Mouse (Mus musculus) neural tube, embryonic 13.5 days (tissue): ENCODE measurements at regions not wholly inside any gene's neighbourhood (a gene's known extent, or its start where the extent isn't known, plus 50 kb on each side); places are given as distances from the start of the nearest gene placed in this dataset.

Experiments
- ATAC-seq: fragments of 200-750 bp; cut with Nextera tagmentation; 2 replicates; pipeline ENCODE4 v1.8.0; 2017; ENCODE audit warnings: low read depth, mild to moderate bottlenecking, moderate TSS enrichment, moderate library complexity
- H3K27ac ChIP-seq: fragments of 300-500 bp; sonication (generic); replicated peaks from 2 replicates; pipeline ENCODE4 v1.5.1; 2015; ENCODE audit warnings: moderate library complexity, mild to moderate bottlenecking, inconsistent platforms
- H3K27me3 ChIP-seq: fragments of 300-500 bp; sonication (generic); 2 replicates; pipeline ENCODE4 v1.6.1; 2015; ENCODE audit warnings: mild to moderate bottlenecking, inconsistent platforms
- H3K36me3 ChIP-seq: fragments of 300-500 bp; sonication (generic); 2 replicates; pipeline ENCODE4 v1.6.1; 2015; ENCODE audit warnings: mild to moderate bottlenecking, inconsistent platforms
- H3K4me1 ChIP-seq: fragments of 300-500 bp; sonication (generic); replicated peaks from 2 replicates; pipeline ENCODE4 v1.6.1; 2015; ENCODE audit warnings: inconsistent platforms
- H3K4me2 ChIP-seq: fragments of 300-500 bp; sonication (generic); 2 replicates; pipeline ENCODE4 v1.6.1; 2015; ENCODE audit warnings: inconsistent platforms, mild to moderate bottlenecking, moderate library complexity
- H3K4me3 ChIP-seq: fragments of 300-500 bp; sonication (generic); 2 replicates; pipeline ENCODE4 v1.5.1; 2015; ENCODE audit warnings: mild to moderate bottlenecking, inconsistent platforms
- H3K9ac ChIP-seq: fragments of 300-500 bp; sonication (generic); 2 replicates; pipeline ENCODE4 v1.6.1; 2015; ENCODE audit warnings: moderate library complexity, mild to moderate bottlenecking, inconsistent platforms
- H3K9me3 ChIP-seq: fragments of 300-500 bp; sonication (generic); 2 replicates; pipeline ENCODE4 v1.6.1; 2016; ENCODE audit warnings: inconsistent platforms
- WGBS: fragments of 180-500 bp; shearing (Covaris S2); methylation state at CpG from one replicate; pipeline ENCODE4 v1.1.7; 2015; 5-methylcytosine and 5-hydroxymethylcytosine counted together

DNA sequence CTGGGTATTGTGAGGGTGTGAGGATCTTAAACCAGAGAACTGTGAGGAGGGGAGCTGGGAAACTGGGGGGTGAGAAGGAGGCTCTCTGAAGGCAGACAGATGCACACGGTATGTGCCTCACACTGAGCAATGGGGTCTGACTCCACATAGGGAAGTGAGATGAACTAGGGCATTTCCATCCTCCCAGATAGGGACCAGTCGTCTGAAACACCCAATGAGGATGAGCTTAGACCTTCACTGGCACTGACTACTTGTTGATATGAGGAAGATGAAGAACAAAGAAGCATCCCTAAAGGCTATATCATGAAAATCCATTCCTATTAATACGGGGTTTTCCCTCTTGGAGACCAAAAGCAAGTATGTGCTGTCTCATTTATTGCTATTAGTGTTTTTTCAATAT lies 115.3 kb downstream of the Cxcl12 start:
- no peak for ATAC-seq
- Histone ChIP-seq H3K4me2 (no peak overlapping the region), H3K4me3 (no peak overlapping the region), H3K36me3 (no peaks in the 10 kb centered on the region), H3K27me3 (no peaks in the 10 kb centered on the region), H3K9me3 (no peaks in the 10 kb centered on the region), H3K27ac (no peak overlapping the region), H3K9ac (no peak overlapping the region), H3K4me1 (peaks cover 7% of the 10 kb centered on the region; the same call in 1 of the 2 replicates)
- WGBS = 77% methylated on average over 3 of the region's 3 CpGs

DNA sequence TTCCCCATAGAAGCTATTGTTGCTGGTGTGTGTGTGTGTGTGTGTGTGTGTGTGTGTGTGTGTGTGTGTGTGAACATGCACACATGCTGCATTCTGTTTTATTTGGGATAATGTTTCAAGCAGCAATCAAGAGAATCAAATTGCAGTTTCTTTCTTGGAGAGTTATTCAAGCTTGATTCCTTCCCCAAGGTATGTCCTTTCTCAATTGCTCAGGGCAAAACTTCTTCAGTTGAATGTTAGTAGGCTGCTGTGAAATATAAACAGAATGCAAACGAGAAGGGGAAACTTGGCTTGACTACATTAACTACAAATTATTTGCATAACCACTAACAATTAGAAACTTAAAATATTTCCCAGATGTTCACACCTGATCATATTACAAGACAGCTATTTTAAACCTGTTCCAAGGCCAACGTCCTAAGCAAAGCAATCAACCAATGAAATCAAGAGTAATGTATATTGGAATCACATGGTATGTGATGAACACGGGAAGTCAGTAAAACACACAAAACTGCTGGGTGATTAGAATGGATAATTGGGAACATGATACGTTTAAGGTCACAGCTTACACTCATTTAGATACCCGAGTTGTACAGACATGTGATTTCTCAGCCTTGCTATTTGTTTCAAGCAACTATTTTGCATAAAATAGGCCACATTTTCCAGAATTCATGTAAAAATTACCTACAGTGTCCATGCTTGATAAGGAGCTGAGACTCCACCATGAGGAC lies 116.2 kb downstream of the Cxcl12 start:
- Histone ChIP-seq H3K27ac (no peak overlapping the region), H3K4me3 (no peak overlapping the region), H3K27me3 (no peaks in the 10 kb centered on the region), H3K4me1 (peaks cover 6% of the 10 kb centered on the region; the same call in 1 of the 2 replicates), H3K4me2 (no peak overlapping the region), H3K36me3 (no peaks in the 10 kb centered on the region), H3K9ac (no peak overlapping the region), H3K9me3 (no peaks in the 10 kb centered on the region)
- 86% methylated on average over 5 of the region's 5 CpGs for WGBS
- no peak for ATAC-seq

DNA sequence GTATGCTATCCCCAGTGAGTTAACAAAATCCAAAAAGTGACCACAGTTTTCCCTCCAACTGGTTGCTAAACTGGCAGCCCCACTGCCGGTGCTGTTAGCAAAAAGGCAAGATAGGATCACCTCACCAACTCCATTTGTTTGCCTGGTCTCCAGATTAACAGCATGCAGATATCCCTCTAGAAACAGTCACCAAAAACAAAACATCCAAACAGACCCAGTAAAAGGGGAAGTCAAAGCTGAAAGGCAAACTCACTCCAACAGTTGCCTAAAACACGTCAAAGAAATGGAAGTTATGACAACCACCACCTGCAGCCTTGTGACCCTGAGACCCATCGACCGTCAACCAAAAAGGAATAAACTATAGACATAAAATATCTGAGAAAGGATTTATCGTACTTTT lies 119.1 kb downstream of the Cxcl12 start:
- WGBS = 92% methylated on average over 5 of the region's 5 CpGs
- H3K9me3 ChIP-seq = no peaks in the 10 kb centered on the region

DNA sequence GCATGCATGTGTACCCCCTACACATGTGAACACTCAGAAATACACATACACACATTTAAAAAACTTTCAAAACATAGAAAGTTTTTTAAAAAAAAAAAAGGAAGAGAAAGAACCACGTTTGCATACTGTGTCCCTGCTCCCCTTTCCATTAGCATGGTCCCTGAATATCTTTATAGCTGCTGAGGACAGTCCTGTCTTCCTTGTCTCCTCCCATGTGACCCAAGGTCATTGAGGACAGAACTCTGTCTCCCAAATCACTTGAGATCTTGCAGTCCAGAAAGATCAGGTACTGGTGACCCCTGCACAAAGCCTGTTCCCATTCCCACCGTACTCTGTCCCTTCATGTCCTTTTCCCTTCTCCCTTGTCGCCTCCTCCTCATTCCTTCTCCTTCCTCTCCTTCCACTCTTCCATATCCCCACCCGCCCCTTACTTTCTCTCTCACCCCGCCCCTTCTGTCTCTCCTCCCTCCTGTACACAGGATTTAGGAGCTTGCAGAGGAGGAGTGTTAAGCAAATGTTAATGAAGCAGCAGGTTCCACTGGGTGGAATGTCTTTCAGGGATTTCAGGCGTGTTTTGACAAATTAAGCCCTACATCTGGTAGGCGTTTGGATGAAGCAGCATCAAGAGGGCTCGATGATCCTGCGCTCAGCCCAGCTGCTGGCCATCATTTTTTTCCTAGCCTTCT lies 125.6 kb downstream of the Cxcl12 start:
- Histone ChIP-seq H3K4me2 (no peak overlapping the region), H3K4me3 (no peak overlapping the region), H3K4me1 (no peaks in the 10 kb centered on the region), H3K27me3 (no peaks in the 10 kb centered on the region), H3K27ac (no peak overlapping the region), H3K36me3 (no peaks in the 10 kb centered on the region), H3K9me3 (no peaks in the 10 kb centered on the region), H3K9ac (no peak overlapping the region)
- WGBS = 34% methylated on average over 9 of the region's 9 CpGs
- no peak for ATAC-seq

More for the DNA sequence above, 119.1 kb downstream of the Cxcl12 start:
- Histone ChIP-seq H3K4me1 (no peaks in the 10 kb centered on the region), H3K4me2 (no peak overlapping the region), H3K27ac (no peak overlapping the region), H3K4me3 (no peak overlapping the region), H3K36me3 (no peaks in the 10 kb centered on the region), H3K27me3 (no peaks in the 10 kb centered on the region), H3K9ac (no peak overlapping the region)
- no peak for ATAC-seq

DNA sequence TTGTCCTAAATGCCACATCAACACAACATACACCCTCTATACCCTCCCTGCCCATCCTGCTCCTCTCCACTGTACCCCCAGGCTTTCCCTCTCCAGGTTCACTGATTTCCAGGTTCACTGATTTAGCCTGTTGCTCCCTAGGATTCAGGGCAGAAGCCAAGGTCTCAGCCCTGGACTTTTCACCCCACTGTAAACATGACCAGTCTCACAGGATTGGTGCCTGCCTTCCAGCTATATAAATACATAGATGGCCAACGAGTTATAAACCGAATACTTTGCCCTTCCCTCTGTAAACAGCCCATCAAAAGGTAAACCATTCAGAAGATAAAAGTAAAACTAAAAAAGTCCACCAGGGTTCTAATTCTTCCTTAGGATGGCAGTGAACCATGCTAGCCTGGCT lies 129.6 kb downstream of the Cxcl12 start:
- no peaks in the 10 kb centered on the region for H3K36me3 ChIP-seq
- no peaks in the 10 kb centered on the region for H3K27me3 ChIP-seq
- H3K4me1 ChIP-seq = no peaks in the 10 kb centered on the region
- ATAC-seq = no peak
- H3K9me3 ChIP-seq = no peaks in the 10 kb centered on the region
- H3K4me3 ChIP-seq = no peak overlapping the region
- no peak overlapping the region for H3K9ac ChIP-seq
- no peak overlapping the region for H3K4me2 ChIP-seq
- WGBS = 95% methylated on average over 2 of the region's 2 CpGs
- no peak overlapping the region for H3K27ac ChIP-seq

DNA sequence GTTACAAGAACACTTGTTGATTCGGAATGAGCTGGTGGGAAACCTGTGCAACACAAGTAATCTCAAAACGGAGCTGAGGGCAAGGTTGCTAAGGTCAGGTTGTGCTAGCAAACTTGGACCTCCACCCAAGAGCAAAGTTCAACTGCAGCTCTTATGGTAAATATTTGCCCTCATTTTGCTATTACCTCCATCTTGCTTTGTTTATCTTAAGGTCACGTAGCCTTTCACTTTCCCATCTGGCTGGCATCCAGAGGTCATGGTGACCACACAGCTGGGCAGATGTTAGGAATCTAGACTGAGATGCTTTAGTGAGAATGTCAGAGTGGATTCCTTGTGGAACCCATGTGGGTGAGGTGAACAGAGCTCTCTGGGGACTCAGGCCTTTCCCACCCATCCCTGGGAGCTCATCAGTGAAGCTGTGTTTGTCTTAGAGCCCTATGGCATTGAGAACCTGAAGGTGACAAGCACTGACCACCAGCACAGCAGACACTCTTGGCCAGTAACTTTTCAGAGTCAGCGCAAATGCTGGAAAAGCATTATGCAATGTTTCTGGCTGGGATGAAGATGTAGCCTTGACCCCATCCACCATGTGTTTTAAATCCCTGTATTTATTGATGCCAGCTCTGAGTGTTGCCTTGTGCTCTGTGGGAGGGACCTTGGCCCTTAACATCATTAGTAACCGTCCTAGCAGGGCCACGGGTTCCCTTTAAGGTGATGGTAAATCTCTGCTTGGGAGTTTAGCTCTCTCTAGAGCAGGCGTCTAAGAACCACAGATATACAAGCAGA lies 131.4 kb downstream of the Cxcl12 start:
- no peaks in the 10 kb centered on the region for H3K9me3 ChIP-seq
- H3K27ac ChIP-seq = no peak overlapping the region
- no peak overlapping the region for H3K9ac ChIP-seq
- no peaks in the 10 kb centered on the region for H3K4me1 ChIP-seq
- H3K27me3 ChIP-seq = no peaks in the 10 kb centered on the region
- no peak for ATAC-seq
- 80% methylated on average over 7 of the region's 7 CpGs for WGBS
- no peak overlapping the region for H3K4me3 ChIP-seq
- H3K36me3 ChIP-seq = no peaks in the 10 kb centered on the region
- H3K4me2 ChIP-seq = no peak overlapping the region

DNA sequence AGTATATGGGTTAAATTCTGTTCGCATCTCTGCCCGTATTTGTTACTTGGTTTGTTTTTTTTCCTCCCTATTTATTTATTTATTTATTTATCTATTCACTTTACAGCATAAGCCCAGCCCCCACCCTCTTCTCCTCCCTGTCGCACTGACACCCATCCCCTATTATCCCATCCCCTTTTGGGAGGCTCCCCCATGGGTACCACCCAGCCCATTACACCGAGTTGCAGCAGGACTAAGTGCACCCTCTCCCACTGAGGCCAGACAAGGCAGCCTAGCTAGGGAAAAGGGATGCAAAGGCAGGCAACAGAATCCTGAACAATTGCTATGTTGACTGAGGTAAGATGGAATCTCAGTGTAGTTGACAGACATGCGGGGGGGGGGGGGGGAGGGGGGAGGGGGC lies 135.0 kb downstream of the Cxcl12 start:
- H3K27me3 ChIP-seq = no peaks in the 10 kb centered on the region
- H3K4me3 ChIP-seq = no peak overlapping the region
- no peaks in the 10 kb centered on the region for H3K36me3 ChIP-seq
- no peak for ATAC-seq
- no peak overlapping the region for H3K9ac ChIP-seq
- H3K27ac ChIP-seq = no peak overlapping the region
- no peak overlapping the region for H3K4me2 ChIP-seq
- WGBS = 65% methylated on average over 4 of the region's 5 CpGs
- H3K4me1 ChIP-seq = no peaks in the 10 kb centered on the region
- no peaks in the 10 kb centered on the region for H3K9me3 ChIP-seq

DNA sequence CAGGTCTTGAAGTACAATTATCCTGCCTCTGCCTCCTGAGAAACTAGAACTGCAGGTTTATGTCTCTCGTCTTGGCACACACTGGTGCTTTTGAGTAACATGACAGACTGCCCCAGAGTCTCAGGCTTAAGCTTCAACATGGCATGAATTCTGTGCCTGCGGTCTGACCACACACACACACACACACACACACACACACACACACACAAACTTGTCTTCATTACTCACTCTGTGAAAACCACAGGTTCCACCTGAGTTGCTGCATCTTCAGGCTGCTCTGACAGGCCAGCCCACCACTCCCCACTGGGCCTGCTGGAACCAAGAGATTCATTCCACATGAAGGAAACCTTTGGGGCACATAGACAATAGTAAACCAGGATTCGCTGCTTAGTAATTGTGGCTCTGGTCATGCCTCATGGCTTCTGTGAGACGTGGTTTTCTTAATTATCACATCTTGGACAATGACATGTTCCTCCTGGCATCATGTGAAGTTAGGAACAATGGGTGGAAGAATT lies 137.5 kb downstream of the Cxcl12 start:
- WGBS = 79% methylated on average over 4 of the region's 4 CpGs
- no peak overlapping the region for H3K9ac ChIP-seq
- H3K4me1 ChIP-seq = no peaks in the 10 kb centered on the region
- H3K4me3 ChIP-seq = no peak overlapping the region
- no peaks in the 10 kb centered on the region for H3K36me3 ChIP-seq
- no peak overlapping the region for H3K27ac ChIP-seq
- no peak overlapping the region for H3K4me2 ChIP-seq
- H3K9me3 ChIP-seq = no peaks in the 10 kb centered on the region
- no peak for ATAC-seq
- no peaks in the 10 kb centered on the region for H3K27me3 ChIP-seq

DNA sequence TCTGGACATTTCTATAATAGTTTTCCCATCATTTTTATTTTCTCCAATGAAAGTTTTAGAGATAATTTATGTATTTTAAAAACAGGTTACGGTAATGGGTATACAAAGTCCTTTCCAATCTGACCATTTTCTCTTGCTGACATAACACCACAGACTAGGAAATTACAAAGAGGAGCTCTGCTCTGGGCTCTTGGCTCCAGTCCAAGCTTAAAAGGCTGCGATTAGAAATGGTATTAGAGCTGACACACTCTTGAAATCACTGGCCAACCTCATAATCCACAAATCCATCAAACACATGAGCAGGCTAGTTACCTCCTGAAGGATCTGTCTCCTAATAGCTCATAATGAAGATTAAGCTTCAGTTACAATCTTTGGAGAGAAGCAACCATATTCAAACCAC lies 140.3 kb downstream of the Cxcl12 start:
- Histone ChIP-seq H3K9ac (no peak overlapping the region), H3K9me3 (no peaks in the 10 kb centered on the region), H3K27ac (no peak overlapping the region), H3K36me3 (no peaks in the 10 kb centered on the region), H3K4me2 (no peak overlapping the region), H3K27me3 (no peaks in the 10 kb centered on the region), H3K4me3 (no peak overlapping the region), H3K4me1 (peaks cover 6% of the 10 kb centered on the region; the same call in 1 of the 2 replicates)
- no peak for ATAC-seq
- WGBS = 77% methylated on average over 2 of the region's 2 CpGs

DNA sequence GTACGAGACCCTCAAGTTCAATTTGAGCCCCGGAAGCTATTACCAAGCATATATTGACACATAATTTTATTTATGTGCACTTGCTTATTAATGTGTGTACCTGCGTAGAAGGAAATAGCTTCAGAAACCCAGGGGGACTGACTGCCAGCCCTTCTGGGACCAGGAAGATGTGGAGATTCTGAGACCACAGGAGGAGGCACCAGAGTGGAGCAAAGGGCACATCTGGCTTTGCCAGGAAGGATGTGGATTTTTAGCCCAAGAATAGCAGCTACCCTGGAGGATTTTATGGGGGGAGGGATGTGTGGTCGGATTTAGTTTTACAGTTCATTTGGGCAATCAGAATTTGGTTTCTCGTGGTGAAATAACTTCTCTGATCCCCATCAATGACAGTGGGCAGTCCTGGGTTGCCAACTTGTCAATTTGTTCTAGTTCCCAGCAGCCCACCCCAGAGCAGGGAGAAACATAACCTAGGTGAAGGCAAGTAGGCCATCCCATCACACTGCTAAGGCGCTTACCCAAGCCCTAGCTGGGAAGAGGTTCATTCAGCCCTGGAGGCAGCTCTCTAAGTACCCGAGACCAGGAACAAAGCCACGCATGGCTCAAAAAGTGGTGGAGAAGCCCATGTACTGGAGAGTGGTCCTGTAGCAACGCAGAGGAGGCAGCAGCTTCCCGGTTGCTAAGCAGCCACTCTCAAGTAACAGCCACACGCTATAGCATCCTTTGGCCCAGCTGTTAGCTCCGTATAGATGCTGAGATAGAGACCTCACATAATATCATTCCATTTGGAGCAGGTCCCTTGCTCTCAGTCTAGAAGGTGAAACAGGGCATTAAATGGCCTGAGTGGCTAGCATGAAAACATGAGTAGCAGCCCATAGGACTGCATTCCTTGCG lies 144.8 kb downstream of the Cxcl12 start:
- Histone ChIP-seq H3K36me3 (no peaks in the 10 kb centered on the region), H3K4me2 (no peak overlapping the region), H3K9me3 (no peaks in the 10 kb centered on the region; the same call in 1 of the 2 replicates), H3K4me1 (peaks cover 6% of the 10 kb centered on the region; the same call in 1 of the 2 replicates), H3K27me3 (no peaks in the 10 kb centered on the region), H3K4me3 (no peak overlapping the region), H3K9ac (no peak overlapping the region), H3K27ac (no peak overlapping the region)
- no peak for ATAC-seq
- WGBS = 67% methylated on average over 13 of the region's 13 CpGs

DNA sequence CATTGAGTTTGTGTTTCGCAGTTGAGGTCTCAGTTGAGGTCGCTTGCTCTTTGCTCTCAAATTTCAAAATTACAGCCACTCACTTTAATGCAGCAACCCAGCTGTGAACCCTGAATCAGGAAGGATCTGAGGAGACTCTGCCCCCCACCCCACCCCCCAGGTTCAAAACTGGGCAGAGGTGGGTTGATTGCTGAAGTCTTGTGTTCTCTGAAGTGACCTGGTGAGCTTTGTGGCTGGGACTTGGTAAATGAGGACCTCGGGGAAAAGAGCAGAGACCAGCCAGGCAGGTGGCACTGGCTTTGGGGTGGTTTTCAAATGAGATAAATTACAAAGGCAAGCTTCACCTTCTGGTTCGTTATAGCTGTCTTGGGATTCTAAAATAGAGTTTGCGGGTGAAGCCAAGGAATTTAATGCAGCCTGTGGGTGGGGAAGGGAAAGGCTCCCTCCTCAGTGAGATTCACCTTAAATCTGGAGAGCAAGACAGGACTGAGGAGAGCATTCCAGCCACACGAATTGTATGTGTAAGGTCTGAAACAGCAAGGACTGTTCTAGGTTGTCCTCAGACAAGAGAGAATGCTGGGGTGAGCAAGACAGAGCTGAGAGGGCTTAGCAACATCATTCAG lies 145.7 kb downstream of the Cxcl12 start:
- Histone ChIP-seq H3K4me2 (no peak overlapping the region), H3K36me3 (no peaks in the 10 kb centered on the region), H3K4me1 (peaks cover 6% of the 10 kb centered on the region; the same call in 1 of the 2 replicates), H3K27me3 (no peaks in the 10 kb centered on the region), H3K9ac (no peak overlapping the region), H3K4me3 (no peak overlapping the region), H3K27ac (no peak overlapping the region), H3K9me3 (no peaks in the 10 kb centered on the region; the same call in 1 of the 2 replicates)
- 59% methylated on average over 6 of the region's 6 CpGs for WGBS
- ATAC-seq = no peak
